Mouse (Mus musculus) heart, adult 2 months (tissue): ENCODE measurements around the gene Rarg. TPM values are rescaled to one million over a fixed set of nuclear protein-coding genes. Genes with fewer than 3 reads are reported as not detected.

Source experiments
- DNase-seq, 2 experiments: peaks; one replicate each; pipeline ENCODE4 v3.0.0; 2021
- H3K27ac ChIP-seq: fragments of 200-600 bp; 2 replicates; pipeline ENCODE4 v1.8.1; 2022
- H3K27me3 ChIP-seq: fragments of 200-500 bp; 2 replicates; pipeline ENCODE4 v1.6.1; 2012; ENCODE audit warnings: mild to moderate bottlenecking, low read length, inconsistent platforms, mixed read lengths; ENCODE audit not compliant: control insufficient read depth, insufficient read depth
- H3K36me3 ChIP-seq: fragments of 200-500 bp; 2 replicates; pipeline ENCODE4 v1.6.1; 2012; ENCODE audit warnings: low read length, inconsistent platforms; ENCODE audit not compliant: control insufficient read depth, insufficient read depth
- H3K4me1 ChIP-seq: fragments of 200-500 bp; 2 replicates; pipeline ENCODE4 v1.6.1; 2011; ENCODE audit warnings: low read length; ENCODE audit not compliant: control insufficient read depth, insufficient read depth
- H3K4me3 ChIP-seq: fragments of 200-600 bp; 2 replicates; pipeline ENCODE4 v1.8.1; 2022
- H3K79me2 ChIP-seq: fragments of 200-500 bp; replicated peaks from 2 replicates; pipeline ENCODE4 v1.6.1; 2012; ENCODE audit warnings: mild to moderate bottlenecking, inconsistent platforms, low read length, moderate library complexity, mixed read lengths; ENCODE audit not compliant: control insufficient read depth, insufficient read depth
- H3K9ac ChIP-seq: fragments of 200-500 bp; 2 replicates; pipeline ENCODE4 v1.6.1; 2012; ENCODE audit warnings: low read depth, mild to moderate bottlenecking, control low read depth, inconsistent platforms, low read length, mixed read lengths
- POLR2A ChIP-seq: fragments of 200-500 bp; IDR thresholded peaks from 2 replicates; pipeline ENCODE4 v1.6.1; 2011; ENCODE audit warnings: mild to moderate bottlenecking, low read depth, low read length, control low read depth; ENCODE audit not compliant: insufficient read depth
- WGBS: fragments of 180-500 bp; shearing (Covaris S2); methylation state at CpG from one replicate; pipeline ENCODE4 v1.1.7; 2018; 5-methylcytosine and 5-hydroxymethylcytosine counted together
- intact Hi-C: fragments of 180-260 bp; cut with DNase I; formaldehyde crosslinking; loops from one replicate; pipeline ENCODE4 v1.15.1; 2025
- polyA plus RNA-seq: library from polyadenylated mRNA; depleted of rRNA; stranded (reverse); fragments of >200 nt; gene quantifications from 2 replicates; pipeline ENCODE4 v1.2.3, GENCODE M21; 2012; rRNA removed
- total RNA-seq, 2 experiments: library from RNA; stranded (reverse); gene quantifications; 2 replicates each; pipeline ENCODE4 v1.2.3; 2021

The Rarg gene
- total and polyA plus RNA-seq, 3 experiments, result 18.1 to 20.3 (median 19.9) TPM

DNA sequence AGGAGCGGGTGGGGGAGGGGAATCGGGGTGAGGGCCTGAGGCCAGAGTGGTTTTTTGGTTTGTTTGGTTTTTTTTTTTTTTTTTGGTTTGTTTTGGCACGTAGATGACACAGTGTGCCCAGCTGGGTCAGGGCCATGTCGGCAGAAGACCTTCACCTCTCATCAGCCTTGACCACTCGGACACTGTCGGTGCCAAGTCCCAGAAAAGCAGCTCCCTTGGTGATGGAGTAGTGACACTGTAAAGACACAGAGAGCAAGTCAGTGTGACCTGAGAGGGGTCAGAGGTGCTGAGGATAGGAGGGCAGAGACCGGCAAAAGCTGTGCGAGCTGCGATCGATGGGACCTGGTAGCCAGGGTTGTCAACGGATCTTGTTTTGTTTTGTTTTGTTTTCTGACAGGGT is 71.1 kb downstream of the Rarg start:
- Histone ChIP-seq H3K27ac (no peak overlapping the region), H3K36me3 (no peaks in the 10 kb centered on the region), H3K4me3 (no peak overlapping the region), H3K27me3 (no peaks in the 10 kb centered on the region), H3K9ac (no peak overlapping the region), H3K79me2 (no peaks in the 10 kb centered on the region), H3K4me1 (no peaks in the 10 kb centered on the region)
- no peak for TF ChIP-seq POLR2A
- no peak for DNase-seq
- WGBS, result 87% methylated on average over 11 of the region's 11 CpGs
- intact Hi-C loops, result no loop called here

Other genes with a start within 250 kb of the Rarg start
- 1 to 10 TPM; 2.6 to 2.7 TPM for gene Krt18, start 229.3 kb downstream of the Rarg start, total RNA-seq
- 2.7 and 6.7 TPM in 2 replicates for gene Krt18, start 229.3 kb downstream of the Rarg start, polyA plus RNA-seq
- gene Eif4b, start 183.7 kb downstream of the Rarg start, total RNA-seq, result 100 to 1,000 TPM; 138 to 177 TPM
- 50.7 and 87.9 TPM in 2 replicates for gene Eif4b, start 183.7 kb downstream of the Rarg start, polyA plus RNA-seq
- gene Tns2, start 157.1 kb downstream of the Rarg start, total RNA-seq, result 100 to 1,000 TPM; 114 to 130 TPM
- gene Tns2, start 157.1 kb downstream of the Rarg start, polyA plus RNA-seq, result 157 and 184 TPM in 2 replicates
- 10 to 100 TPM; 13.4 to 14.2 TPM for gene Spryd3, start 121.3 kb downstream of the Rarg start, total RNA-seq
- 23.1 and 24.2 TPM in 2 replicates for gene Spryd3, start 121.3 kb downstream of the Rarg start, polyA plus RNA-seq
- gene Igfbp6, start 113.2 kb downstream of the Rarg start, total RNA-seq, result 10 to 100 TPM; 28.9 to 31.7 TPM
- 47.6 and 56.1 TPM in 2 replicates for gene Igfbp6, start 113.2 kb downstream of the Rarg start, polyA plus RNA-seq
- gene Soat2, start 107.0 kb downstream of the Rarg start, total RNA-seq, result under 1 TPM in 1 of 2 experiments, not detected in 1; 0.09 TPM
- 0.12 and 0.16 TPM in 2 replicates for gene Soat2, start 107.0 kb downstream of the Rarg start, polyA plus RNA-seq
- gene Zfp740, start 54.3 kb downstream of the Rarg start, total RNA-seq, result 10 to 100 TPM; 31.6 to 32.8 TPM
- gene Zfp740, start 54.3 kb downstream of the Rarg start, polyA plus RNA-seq, result 16.2 and 29.9 TPM in 2 replicates
- gene Csad, start 52.8 kb downstream of the Rarg start, total RNA-seq, result 10 to 100 TPM; 13.1 to 15.6 TPM
- 33.4 and 42.1 TPM in 2 replicates for gene Csad, start 52.8 kb downstream of the Rarg start, polyA plus RNA-seq
- 1 to 10 TPM; 1.5 to 2.0 TPM for gene Itgb7, start 25.6 kb downstream of the Rarg start, total RNA-seq
- gene Itgb7, start 25.6 kb downstream of the Rarg start, polyA plus RNA-seq, result 2.4 and 4.6 TPM in 2 replicates
- gene Gm9918, start 13.0 kb upstream of the Rarg start, total RNA-seq, result not detected
- gene Gm9918, start 13.0 kb upstream of the Rarg start, polyA plus RNA-seq, result 0.06 TPM in 1 of 2 replicates, not detected in the other
- 10 to 100 TPM; 17.0 to 19.4 TPM for gene Mfsd5, start 21.9 kb upstream of the Rarg start, total RNA-seq
- 37.8 and 47.9 TPM in 2 replicates for gene Mfsd5, start 21.9 kb upstream of the Rarg start, polyA plus RNA-seq
- 1 to 10 TPM; 1.0 to 1.4 TPM for gene Espl1, start 38.7 kb upstream of the Rarg start, total RNA-seq
- gene Espl1, start 38.7 kb upstream of the Rarg start, polyA plus RNA-seq, result 1.6 and 2.4 TPM in 2 replicates
- 100 to 1,000 TPM; 287 to 351 TPM for gene Pfdn5, start 68.6 kb upstream of the Rarg start, total RNA-seq
- gene Pfdn5, start 68.6 kb upstream of the Rarg start, polyA plus RNA-seq, result 82.0 and 160 TPM in 2 replicates
- gene Myg1, start 74.2 kb upstream of the Rarg start, total RNA-seq, result 10 to 100 TPM; 19.0 to 24.1 TPM
- gene Myg1, start 74.2 kb upstream of the Rarg start, polyA plus RNA-seq, result 27.8 and 36.7 TPM in 2 replicates
- gene Aaas, start 93.3 kb upstream of the Rarg start, total RNA-seq, result 10 to 100 TPM; 10.8 to 13.2 TPM
- gene Aaas, start 93.3 kb upstream of the Rarg start, polyA plus RNA-seq, result 22.1 and 26.2 TPM in 2 replicates
- not detected for gene Sp7, start 109.7 kb upstream of the Rarg start, total RNA-seq
- 0.06 TPM in 1 of 2 replicates, not detected in the other for gene Sp7, start 109.7 kb upstream of the Rarg start, polyA plus RNA-seq
- 10 to 100 TPM; 36.5 to 41.5 TPM for gene Sp1, start 148.6 kb upstream of the Rarg start, total RNA-seq
- 9.6 and 17.3 TPM in 2 replicates for gene Sp1, start 148.6 kb upstream of the Rarg start, polyA plus RNA-seq
- under 1 TPM; 0.36 to 0.60 TPM for gene Amhr2, start 187.8 kb upstream of the Rarg start, total RNA-seq
- 0.31 and 0.44 TPM in 2 replicates for gene Amhr2, start 187.8 kb upstream of the Rarg start, polyA plus RNA-seq
- 10 to 100 TPM; 22.8 to 23.2 TPM for gene Prr13, start 201.5 kb upstream of the Rarg start, total RNA-seq
- 75.5 and 78.4 TPM in 2 replicates for gene Prr13, start 201.5 kb upstream of the Rarg start, polyA plus RNA-seq
- gene Pcbp2, start 213.0 kb upstream of the Rarg start, total RNA-seq, result 100 to 1,000 TPM; 442 to 494 TPM
- gene Pcbp2, start 213.0 kb upstream of the Rarg start, polyA plus RNA-seq, result 384 and 453 TPM in 2 replicates
- not detected for gene Gm10337, start 246.2 kb upstream of the Rarg start, total RNA-seq
- not detected in 2 replicates for gene Gm10337, start 246.2 kb upstream of the Rarg start, polyA plus RNA-seq